Mouse (Mus musculus) ES-E14 (cell line): Measurements from ENCODE around the gene St3gal3.

Source experiments
- HCFC1 ChIP-seq: IDR thresholded peaks from 2 replicates; pipeline ENCODE4 v1.6.1; 2012; ENCODE audit warnings: low read length, inconsistent platforms, borderline replicate concordance; ENCODE audit not compliant: insufficient read depth
- ZC3H11A ChIP-seq: IDR thresholded peaks from 2 replicates; pipeline ENCODE4 v1.6.1; 2012; ENCODE audit warnings: low read depth, mild to moderate bottlenecking, inconsistent platforms, low read length, borderline replicate concordance
- ZNF384 ChIP-seq: IDR thresholded peaks from 2 replicates; pipeline ENCODE4 v1.6.1; 2012; ENCODE audit warnings: low read depth, low read length, inconsistent platforms

GRCm38 (mm10) chr4:118016323-118016911 lies 118.3 kb downstream of the St3gal3 start:
- TF ChIP-seq ZNF384 (no peak), HCFC1 (no peak), ZC3H11A (no peak)
